1 mouse cellular context compared by ENCODE assay signal in the genomic region with DNA sequence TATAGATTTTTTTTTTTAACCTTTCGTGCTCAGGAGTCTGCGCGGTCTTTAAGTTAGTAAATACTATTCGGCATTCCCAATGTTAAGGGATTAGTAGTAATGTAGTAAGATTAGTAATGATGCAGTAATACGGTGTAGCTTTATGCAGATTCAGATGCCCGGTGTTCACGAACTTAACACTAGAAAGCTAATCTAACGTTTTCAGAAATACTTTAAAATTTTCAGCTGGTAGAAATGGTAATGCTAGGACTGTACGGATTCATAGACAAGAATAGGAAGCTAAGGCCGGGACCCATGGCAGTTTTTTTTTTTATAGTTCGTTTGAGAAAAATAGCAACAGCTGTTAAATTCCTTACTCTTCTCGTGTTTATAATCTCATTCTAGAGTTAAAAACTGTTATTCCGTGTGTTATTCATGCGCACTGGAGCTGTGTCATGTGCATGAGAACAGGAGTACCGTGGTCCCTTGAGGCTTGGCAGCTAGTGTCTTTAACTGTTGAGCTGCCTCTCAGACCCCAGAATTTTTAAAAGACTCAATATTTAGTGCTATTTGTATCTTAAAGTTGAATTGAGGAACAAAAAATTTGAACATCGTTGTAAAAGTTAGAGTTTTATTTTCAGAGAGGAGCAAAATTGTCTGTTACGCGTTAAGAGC.
TF ChIP-seq lines count a peak whose summit lies in the region.

No protein-coding gene starts in this region.

TF ChIP-seq in CH12.LX, 34 proteins besides CTCF, POLR2A, EP300 and RAD21 (continued from another document):
- TF ChIP-seq GABPA (IDR thresholded peaks at IDR 0.05; ENCODE audit: insufficient replicate concordance, low read depth, low read length) (no peak), ZKSCAN1 (IDR thresholded peaks at IDR 0.05; ENCODE audit: borderline replicate concordance, low read depth, low read length) (no peak), SIN3A (IDR thresholded peaks at IDR 0.05; ENCODE audit: low read length) (peak; percentile 75), SMC3 (IDR thresholded peaks at IDR 0.05; ENCODE audit: low read depth, low read length) (no peak), USF1 (IDR thresholded peaks at IDR 0.05; ENCODE audit: low read depth, low read length) (no peak), CHD2 (IDR thresholded peaks at IDR 0.05; ENCODE audit: low read length) (no peak), MAFK (IDR thresholded peaks at IDR 0.05; ENCODE audit: insufficient replicate concordance, low read length) (no peak), PAX5 (IDR thresholded peaks at IDR 0.05; ENCODE audit: low read length) (no peak), KAT2A (IDR thresholded peaks at IDR 0.05; ENCODE audit: insufficient replicate concordance, low read length) (no peak), NRF1 (IDR thresholded peaks at IDR 0.05; ENCODE audit: low read depth, low read length) (no peak), HCFC1 (IDR thresholded peaks at IDR 0.05; ENCODE audit: low read depth, low read length) (no peak), ZMIZ1 (IDR thresholded peaks at IDR 0.05; ENCODE audit: low read depth, low read length) (no peak), TBP (conservative IDR thresholded peaks at IDR 0.05; ENCODE audit: low read depth, low read length) (no peak), UBTF (IDR thresholded peaks at IDR 0.05; ENCODE audit: low read depth, low read length) (no peak), E2F4 (IDR thresholded peaks at IDR 0.05; ENCODE audit: insufficient replicate concordance, low read depth, low read length) (no peak), ETS1 (conservative IDR thresholded peaks at IDR 0.05; ENCODE audit: low read depth, low read length) (no peak), USF2 (conservative IDR thresholded peaks at IDR 0.05; ENCODE audit: low read depth, low read length) (no peak), ZC3H11A (IDR thresholded peaks at IDR 0.05; ENCODE audit: low read depth, low read length) (no peak), MEF2A (IDR thresholded peaks at IDR 0.05; ENCODE audit: borderline replicate concordance, low read depth, low read length) (no peak), TCF12 (IDR thresholded peaks at IDR 0.05; ENCODE audit: low read depth, low read length) (no peak), BHLHE40 (IDR thresholded peaks at IDR 0.05; ENCODE audit: low read depth, low read length) (peak; percentile 56), POLR2AphosphoS2 (IDR thresholded peaks at IDR 0.05; ENCODE audit: low read depth, low read length) (no peak), MAZ (IDR thresholded peaks at IDR 0.05; ENCODE audit: low read depth, low read length) (no peak), ELF1 (IDR thresholded peaks at IDR 0.05; ENCODE audit: low read depth, low read length) (no peak), CHD1 (IDR thresholded peaks at IDR 0.05; ENCODE audit: low read depth, low read length) (0 out of 2 replicates have a peak, but pooled peaks have one; percentile 6), RCOR1 (conservative IDR thresholded peaks at IDR 0.05; ENCODE audit: low read depth, low read length) (no peak), MYC (IDR thresholded peaks at IDR 0.05; ENCODE audit: low read depth, low read length) (no peak), JUN (IDR thresholded peaks at IDR 0.05; ENCODE audit: insufficient read depth, low read depth, low read length) (no peak), JUND (conservative IDR thresholded peaks at IDR 0.05; ENCODE audit: low read depth, low read length) (no peak)
